Mouse (Mus musculus) kidney, adult 2 months (tissue): ENCODE data around the gene Art4.

Source experiments
- CTCF ChIP-seq: fragments of 200-500 bp; conservative IDR thresholded peaks from 2 replicates; pipeline ENCODE4 v1.5.1; 2011; ENCODE audit warnings: low read depth, mild to moderate bottlenecking, control low read depth, low read length, moderate library complexity, mixed read lengths; ENCODE audit not compliant: insufficient read depth, insufficient read length
- POLR2A ChIP-seq: fragments of 200-500 bp; IDR thresholded peaks from one replicate; pipeline ENCODE4 v1.6.1; 2011; ENCODE audit warnings: low read depth, low read length, control low read depth

DNA sequence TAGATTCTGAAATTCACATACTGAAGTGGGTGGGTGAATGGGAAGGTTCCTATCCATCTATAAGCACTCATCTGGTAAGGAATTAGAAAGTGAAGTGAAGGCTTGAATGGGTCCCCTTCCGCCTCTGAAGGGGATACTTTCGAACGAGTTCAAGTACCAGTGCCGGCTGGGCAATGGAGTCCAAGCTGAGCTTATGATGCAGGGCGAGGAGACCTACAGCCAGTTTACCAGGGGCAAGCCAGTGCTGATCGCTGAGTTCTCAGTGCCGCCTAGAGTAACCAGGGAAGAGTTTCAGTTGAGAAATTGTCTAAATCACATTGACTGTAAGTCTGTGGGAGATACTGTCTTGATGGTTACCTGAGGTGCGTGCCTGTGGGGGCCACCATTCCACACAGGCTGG is 56.8 kb downstream of the Art4 start:
- TF ChIP-seq CTCF (no peak), POLR2A (no peak)
